Mouse (Mus musculus) urinary bladder, adult 18-20 months (tissue): Measurements from ENCODE around the gene AA467197.

Experiments
- DNase-seq, 2 experiments: peaks; one replicate each; pipeline ENCODE4 v3.0.0; 2022; ENCODE audit warnings: low spot score in 2 of 2, mixed read lengths in 2 of 2

Gene AA467197

DNA sequence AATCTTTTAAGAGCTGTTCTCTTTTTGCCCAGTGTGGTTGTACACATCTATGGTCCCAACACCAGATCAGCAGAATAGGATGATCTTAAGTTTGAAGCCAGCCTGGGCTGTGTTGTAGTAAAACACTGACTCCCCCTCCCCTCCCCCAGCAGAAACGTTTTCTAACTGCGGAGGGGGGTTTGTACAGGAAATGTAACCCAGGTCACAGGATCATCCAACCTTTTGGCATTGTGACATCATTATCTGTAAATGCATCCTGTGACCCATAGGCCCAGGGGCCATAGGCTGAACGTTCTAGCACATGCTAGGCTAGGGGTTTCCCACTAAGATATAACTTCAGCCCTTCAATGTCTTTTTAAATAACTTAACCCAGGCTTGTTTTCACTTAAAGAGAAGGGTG is at the start of gene AA467197:
Gene AA467197 (plus strand): TSS at position 301 of the 400 bp plus-strand sequence.
- DNase-seq: no peak

DNA sequence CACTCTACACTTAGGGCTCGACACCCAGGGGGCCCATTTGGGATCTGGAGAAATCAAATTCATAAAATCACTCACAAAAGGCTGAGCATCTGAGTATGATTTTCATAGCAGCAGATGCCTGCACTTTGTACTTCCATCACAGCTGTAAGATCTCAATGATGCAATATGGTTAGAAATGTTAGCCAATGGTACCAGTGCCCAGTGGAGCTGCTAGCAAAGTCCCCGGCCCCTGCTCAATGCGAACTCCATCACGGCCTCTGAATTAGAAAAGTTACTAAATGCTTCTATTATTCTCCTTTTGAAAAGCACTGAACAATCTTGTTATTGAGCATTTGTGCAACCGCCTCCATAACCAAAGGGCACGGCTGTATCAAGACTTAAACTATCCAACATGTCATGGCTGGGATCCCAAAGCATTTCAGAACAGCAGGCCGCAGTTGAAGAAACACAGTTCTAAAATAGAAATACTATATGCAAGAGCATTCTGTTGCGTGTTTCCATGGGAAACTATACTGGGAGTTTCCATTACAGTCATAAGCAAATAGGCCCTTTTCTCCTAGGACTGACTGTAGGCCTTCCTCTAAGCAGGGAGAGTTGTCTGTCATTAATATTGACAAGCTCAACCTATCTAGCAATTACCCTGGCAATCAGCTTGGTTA is 48.8 kb upstream of the AA467197 start:
- DNase-seq: no peak

DNA sequence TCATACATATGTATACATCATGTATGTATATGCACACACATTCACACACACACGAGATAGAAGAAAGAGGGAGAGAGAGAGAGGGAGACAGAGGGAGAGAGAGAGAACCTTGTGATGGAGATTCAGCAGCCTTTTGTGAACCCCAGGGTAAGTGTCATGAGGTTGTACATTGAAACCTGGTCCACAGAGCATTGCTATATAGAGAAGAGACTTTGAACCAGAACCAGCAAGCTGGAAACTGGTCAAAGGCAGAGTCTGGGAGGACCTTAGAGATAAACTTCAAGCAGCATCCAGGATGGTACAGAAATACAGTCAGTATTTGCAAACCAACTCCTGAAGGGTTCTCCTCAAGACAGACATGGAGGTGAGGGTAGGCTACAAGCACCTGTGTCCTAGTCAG is 46.4 kb upstream of the AA467197 start:
- no peak for DNase-seq

DNA sequence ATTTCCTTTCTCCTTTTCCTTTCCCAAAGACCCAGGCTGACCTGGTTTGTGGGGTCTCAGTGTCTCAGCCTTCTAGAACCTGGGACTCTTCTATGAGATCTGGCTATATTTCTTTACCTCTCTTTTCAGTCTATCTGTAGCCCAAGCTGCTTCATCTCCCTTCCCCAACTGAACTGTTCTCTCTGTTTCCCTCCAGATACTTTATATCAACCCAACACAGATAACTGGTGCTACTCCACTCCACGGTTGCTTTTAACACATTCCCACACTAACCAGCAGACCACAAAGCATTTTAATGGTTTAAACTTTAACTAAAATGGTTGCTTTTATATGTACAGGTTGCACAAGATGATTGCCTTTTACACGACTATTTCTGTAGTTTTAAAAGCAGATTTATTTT is 45.6 kb upstream of the AA467197 start:
- DNase-seq: no peak

DNA sequence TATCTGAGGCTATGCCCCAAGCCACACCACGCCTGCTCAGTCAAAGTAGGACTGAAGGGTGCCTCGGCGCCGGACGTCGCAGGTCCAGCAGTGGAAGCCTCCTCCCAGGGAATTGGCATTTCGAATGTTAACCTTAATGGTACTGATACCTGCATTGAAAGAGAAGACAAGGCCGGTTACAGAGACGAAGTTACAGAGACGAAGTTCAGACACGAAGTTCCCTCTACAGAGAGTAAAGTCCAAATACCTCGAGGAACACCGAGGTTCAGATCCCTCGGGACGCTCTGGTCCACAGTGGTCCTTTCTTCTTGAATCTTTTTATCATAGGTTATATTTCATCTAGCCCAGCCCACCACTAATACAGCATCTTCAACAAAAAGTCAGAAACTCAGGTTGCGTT is 41.3 kb upstream of the AA467197 start:
- no peak for DNase-seq

DNA sequence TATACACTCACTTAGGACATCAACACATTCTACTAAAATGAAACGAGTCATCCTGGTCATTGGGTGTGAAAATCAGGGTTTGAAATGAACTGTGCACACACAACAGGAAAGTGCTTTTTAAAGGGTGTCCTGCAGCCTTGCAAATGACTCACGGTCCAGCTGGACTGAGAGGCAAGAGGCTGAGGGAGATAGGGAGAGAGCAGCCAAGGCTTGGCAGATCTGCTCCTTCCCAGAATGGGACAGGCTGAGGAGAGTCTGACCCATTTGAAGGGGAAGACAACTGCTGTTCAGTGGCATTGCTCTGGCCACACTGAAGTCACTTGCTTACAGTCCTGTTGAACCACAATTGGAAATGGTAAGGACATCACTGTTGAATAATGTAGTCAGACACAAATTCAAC is 37.0 kb upstream of the AA467197 start:
- no peak for DNase-seq

DNA sequence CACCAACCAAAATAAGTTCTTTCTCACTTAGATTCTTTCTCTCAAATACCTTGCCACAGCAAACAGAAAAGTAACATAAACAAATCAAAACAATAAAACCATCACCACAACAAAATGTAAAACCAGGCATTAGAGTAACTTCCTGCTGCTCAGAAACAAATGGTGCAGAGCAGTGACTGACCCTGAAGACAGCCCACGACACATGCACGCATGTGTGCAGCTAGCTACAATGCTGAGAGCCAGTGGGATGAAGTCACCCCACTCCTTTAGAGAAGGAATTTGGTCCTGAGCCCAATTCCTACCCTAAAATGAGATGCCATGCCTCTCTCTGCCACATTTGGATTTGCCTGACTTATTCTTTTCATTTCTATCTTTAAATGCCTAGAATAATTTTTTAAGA is 35.4 kb upstream of the AA467197 start:
- DNase-seq: no peak

DNA sequence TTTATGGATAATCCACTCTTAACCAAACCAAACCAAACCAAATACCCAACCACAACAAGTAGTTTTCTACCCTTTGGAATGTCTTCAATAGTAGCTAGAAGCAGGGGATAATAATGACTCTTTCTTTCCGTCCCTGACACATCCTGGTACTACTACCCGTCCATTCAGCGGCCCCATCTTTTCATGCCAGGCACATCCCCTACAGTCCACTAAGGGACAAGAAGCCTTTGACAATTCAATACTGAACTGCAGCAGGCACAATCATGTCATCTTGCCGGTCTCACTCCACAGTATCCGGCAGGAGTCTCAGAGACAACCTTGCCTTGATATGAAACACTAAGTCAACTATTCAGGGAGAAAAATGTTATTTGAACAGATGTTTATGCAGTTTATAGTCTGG is 31.0 kb upstream of the AA467197 start:
- no peak for DNase-seq

DNA sequence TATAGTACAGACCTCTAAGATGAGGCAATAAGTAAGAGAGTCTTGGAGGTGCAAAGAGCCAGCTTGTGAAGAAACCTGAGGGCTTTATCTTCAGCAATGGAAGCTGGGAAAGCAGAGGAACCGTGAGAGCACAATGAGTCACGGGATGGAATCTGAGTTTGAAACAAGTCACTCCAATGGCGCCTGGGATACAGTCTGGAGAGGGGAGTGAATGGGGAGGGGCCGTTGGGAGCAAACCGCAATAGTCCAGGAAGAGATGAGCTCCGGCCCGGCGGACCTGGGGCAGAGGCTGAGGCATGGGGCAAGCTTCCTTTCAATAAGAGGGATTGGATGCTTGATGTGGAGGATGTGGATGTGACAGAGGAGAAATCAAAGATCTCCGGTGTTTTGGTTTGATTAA is 28.0 kb upstream of the AA467197 start:
- DNase-seq: no peak

DNA sequence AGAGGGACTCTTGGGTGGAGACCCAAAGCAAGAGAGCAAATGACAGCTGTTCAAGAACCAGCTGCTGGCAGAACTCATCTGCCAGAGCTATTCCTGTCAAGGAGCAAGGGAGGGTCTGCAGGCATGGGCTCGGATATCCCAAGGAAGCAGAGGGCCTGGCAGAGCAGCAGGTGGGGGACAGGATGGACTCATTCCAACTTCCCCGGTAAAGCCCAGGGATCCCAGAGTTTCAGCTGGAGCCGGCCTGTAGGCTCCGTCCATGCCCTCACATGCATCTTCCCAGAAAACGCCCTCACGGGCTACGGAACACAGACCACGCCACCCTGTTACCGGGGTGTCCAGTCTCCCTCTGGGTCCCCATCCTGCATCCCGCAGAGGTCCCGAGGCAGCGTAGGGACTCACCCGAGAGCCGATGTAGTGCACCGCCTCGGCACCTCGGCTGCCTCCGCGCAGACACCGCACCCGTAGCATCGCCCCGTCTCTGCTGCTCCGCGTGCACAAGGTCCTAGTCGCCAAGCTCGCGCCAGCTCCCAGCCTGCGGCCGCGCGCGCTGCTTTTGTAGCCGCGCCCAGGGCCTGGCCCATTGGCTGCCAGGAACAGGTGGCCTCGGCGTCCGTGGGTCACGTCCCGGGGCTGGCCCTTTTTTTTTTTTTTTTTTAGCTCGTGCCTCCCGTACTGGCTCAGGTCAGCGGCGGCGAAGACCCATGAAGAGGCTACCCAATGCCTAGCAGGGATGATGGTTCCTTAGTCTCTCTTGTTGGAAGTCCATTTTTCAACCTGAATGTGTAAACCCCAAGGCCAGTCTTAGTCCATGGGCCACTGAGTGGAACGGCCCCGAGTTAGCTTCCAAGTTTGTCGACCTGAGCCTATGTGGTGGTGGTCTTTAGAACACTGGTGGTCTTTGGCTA is 25.8 kb upstream of the AA467197 start, which contains the start of gene Gatm:
Gene Gatm (minus strand): TSS at position 558 of the 908 bp plus-strand sequence.
- peak; percentile 24 to 37 for DNase-seq

DNA sequence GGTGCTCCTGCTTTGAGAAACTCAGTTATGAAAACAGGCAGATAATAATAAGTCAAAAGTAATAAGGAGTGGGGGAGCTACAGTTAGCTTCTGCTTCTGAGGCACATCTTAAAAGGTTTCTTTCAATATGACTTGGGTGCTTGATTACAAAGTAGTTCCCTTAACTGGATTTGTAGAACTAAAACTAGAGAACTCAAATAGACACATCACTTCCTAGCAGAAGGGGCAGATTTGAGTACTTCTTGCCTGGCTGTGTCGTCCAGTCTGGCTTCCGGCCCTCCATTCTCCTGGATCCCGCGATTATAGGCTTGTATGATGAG is 25.2 kb upstream of the AA467197 start:
- DNase-seq: no peak

DNA sequence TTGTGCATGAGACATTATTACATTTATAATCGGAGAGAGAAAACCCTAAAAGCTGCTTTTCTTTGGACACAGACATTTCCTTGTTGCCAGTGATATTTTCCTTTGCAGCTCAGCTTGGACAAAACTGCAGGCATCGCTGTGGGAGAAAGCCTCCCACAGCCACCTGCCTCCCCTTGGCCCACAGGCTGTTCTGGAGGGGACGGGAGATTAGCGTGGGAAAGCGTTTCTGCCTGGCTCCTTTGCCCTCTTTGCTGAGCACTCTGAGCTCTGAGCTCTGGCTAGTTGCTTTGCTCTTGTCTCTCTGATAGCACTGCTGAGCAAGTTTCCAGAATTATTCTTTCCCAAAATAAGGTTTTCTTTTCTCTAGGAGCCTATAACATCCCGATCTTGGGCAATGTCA is 20.5 kb upstream of the AA467197 start:
- no peak for DNase-seq

DNA sequence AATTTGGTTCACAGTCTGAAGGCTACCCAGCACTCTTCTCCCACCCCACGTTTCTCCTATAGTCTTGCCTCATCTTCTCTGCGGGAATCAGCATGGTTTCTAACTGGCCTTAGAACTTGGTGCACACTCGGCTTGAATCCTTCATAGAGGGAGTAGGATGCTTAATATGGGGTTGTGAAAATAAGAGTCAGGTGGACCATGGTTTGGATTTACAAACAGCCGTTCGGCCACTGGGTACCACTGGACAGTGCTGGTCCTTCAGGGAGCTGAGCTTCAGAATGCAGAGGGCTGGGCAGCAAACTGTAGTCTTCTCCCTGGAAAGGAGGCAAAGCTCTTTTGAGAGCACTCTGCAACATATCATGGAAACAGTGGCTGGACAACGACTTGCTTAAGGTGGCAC is 19.0 kb upstream of the AA467197 start:
- no peak for DNase-seq

DNA sequence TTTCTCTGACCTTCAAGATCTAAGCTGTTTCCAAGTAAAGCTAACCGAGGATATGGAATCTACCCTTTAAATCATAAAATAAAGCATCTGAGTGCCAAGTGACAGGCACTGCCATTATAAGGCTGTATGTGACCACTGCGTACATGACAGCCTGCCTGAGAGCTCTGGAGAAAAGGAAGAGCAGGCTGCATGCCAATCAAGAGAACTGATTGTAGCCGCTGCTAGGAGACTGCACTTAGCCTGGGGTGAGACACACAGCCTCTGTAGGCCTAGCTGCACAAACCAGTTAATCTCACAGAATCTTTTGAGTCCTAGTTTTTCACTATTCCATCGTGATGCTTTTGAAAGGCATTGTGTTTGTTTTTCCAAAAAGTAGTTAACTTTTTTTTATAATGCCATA is 18.1 kb upstream of the AA467197 start:
- no peak for DNase-seq

DNA sequence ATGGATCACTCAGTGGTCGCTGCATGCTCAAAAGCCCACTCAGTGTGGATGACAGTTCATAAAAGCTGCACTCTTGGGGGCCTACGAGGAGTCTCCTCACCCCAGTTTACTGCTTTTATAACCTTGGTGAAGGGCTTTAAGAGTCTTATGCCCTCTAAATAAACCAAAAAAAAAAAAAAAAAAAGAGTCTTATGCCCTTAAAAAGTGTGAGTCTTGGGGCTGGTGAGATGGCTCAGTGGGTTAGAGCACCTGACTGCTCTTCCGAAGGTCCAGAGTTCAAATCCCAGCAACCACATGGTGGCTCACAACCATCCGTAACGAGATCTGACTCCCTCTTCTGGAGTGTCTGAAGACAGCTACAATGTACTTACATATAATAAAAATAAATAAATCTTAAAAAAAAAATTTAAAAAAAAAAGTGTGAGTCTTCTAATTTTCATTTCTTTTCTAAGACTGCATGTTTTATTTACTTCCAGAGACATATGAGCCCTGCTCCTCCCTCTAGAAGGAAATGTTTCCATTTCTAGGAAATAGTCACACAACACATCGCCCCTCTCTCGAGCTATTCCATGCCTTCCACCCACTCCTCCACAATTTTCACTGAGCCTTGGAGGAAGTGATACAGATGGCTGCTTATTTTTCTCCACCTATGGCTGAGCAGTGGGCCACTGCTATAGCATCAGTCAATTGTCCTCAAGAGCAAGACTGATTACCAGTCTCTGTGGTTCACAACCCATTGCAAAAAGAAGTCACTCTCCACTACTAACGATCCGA is 15.3 kb upstream of the AA467197 start:
- no peak for DNase-seq

DNA sequence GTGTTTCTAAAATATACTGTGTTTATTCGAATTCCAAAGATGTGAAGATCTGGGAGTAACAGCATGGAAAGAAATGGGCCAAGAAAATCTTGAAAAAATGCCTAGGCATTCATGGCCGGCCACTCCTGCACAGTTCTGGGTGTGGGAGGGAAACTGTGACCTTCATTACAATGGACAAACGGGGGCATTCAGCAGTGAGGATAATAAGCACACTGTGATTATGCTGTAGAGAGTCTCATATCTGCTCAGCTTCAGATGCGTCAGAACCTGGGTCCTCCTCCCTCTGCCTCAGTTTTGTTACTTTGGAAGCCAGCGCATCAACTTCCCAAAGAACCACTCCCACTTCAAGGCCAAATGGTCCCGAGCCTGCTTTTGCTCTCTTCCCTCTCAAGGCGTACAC is 10.9 kb upstream of the AA467197 start:
- DNase-seq: no peak

DNA sequence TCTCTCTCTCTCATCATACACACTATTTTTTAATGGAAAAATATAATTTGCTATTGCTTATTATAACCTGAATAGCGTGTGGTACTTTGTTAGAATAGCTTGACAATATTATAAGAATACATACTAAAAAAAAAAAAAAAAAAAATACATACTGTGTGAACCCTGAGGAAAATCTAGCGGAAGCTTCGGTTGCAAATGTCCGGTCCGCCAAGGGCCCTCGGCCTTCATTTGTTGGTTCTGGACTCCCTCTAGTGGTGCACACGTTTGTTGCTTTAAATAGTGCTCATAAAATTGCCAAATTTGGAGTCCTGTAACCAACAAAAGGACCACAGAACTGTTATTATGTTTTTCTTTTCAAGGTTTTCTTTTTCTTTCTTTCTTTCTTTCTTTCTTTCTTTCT is 7.8 kb upstream of the AA467197 start:
- peak; percentile 33 to 69 for DNase-seq

DNA sequence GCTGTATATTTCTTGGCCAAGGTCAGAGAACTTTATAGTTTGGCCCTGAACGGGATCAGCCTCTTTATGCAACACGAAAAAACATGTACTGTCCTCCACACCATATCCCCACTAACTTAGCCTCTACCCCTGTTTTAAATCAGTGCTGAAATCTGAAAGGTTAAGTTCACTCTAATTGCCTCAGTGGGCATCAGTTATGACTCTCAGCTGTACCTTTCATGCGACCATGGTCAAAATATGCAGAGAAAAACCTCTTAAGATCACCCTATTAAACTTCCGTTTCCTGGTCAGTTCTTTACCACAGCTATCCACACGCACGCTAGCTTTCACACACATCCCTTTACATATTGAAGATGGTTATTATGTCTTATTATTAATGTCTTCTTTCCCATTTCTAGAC is 6.9 kb upstream of the AA467197 start:
- no peak for DNase-seq

DNA sequence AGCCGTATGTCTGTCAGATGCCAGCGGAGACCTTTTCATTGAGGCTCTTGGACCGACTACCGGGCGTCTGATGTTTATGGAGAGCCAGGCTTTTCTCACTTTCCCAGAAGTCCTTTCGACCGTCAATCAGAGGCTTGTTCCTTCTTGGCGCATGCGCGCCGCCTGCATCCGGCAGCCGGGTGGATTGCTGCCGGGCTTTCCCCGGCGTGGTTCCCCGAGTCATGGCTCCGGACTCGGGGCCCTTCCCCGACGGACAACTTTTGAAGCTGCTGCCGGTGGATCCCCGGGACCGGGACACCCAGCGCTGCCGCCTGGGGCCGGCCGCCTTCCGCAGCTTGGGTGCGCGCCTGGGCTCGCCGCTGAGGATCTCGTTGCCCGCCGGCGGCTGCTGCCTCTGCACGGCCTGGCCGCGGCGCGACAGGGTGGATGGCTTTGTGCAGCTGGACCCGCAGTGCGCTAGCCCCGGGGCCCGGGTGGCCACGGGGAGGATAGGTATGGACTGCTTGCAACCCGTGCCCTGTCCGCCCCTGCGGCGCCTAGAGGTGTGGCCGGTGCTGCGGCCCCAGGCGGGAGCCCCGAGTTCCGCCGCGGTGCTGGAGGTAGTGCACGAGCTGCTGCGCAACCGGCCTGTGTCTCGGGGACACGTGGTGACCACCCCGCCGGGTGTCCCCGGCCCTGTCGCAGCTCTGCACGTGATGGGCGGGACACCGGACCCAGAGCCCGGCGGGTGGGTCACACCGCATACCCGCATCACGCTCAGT is 6.1 kb upstream of the AA467197 start:
- DNase-seq: peak; percentile 74 to 82

DNA sequence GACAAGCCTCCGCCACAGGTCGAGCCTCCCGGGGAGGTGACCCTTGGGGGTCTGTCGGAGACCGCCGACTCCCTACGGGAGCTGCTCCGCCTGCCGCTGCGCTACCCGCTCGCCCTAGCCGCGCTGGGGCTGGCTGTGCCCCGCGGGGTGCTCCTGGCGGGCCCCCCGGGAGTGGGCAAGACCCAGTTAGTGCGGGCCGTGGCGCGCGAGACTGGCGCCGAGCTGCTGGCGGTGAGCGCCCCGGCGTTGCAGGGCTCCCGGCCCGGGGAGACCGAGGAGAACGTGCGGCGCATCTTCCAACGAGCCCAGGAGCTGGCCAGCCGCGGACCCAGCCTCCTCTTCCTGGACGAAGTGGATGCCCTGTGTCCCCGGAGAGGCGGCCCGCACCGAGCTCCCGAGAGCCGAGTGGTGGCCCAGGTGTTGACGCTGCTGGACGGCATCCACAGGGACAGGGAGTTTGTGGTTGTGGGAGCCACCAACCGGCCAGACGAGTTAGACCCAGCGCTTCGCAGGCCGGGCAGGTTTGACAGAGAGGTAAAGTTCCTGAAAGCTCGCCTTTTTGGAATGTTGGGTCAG is 5.5 kb upstream of the AA467197 start:
- peak; percentile 62 to 75 for DNase-seq

DNA sequence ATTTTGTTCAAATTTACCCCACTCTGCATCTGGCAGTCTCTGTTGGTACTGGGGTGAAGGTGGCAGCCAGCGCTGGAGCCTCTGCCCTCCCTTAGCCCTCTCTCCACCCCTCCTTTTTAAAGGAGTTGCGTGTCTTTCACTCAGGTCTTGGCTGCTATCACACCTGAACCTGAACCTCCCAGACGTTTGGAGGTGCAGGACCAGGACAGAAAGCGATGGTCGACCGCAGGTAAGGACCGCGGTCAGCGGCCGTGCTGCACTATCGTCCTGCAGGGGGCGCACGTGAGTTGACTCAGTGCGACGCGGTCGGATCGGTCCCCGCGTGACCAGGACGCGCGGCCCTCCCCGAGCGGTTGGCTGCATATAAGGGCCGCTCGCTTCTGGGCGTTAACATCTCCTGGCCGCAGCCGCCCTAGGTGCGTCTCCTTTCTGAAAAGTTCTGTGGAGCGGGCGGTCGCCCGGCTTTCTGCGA is 776 bp downstream of the AA467197 start:
- peak; percentile 47 to 73 for DNase-seq
